Mouse (Mus musculus) liver, adult (tissue): ENCODE data around the gene Syde2.

Experiments
- GATA4 ChIP-seq: IDR thresholded peaks from 2 replicates; pipeline ENCODE4 v1.6.1; 2014; ENCODE audit warnings: mild to moderate bottlenecking, low read length; ENCODE audit not compliant: insufficient replicate concordance

The Syde2 gene

DNA sequence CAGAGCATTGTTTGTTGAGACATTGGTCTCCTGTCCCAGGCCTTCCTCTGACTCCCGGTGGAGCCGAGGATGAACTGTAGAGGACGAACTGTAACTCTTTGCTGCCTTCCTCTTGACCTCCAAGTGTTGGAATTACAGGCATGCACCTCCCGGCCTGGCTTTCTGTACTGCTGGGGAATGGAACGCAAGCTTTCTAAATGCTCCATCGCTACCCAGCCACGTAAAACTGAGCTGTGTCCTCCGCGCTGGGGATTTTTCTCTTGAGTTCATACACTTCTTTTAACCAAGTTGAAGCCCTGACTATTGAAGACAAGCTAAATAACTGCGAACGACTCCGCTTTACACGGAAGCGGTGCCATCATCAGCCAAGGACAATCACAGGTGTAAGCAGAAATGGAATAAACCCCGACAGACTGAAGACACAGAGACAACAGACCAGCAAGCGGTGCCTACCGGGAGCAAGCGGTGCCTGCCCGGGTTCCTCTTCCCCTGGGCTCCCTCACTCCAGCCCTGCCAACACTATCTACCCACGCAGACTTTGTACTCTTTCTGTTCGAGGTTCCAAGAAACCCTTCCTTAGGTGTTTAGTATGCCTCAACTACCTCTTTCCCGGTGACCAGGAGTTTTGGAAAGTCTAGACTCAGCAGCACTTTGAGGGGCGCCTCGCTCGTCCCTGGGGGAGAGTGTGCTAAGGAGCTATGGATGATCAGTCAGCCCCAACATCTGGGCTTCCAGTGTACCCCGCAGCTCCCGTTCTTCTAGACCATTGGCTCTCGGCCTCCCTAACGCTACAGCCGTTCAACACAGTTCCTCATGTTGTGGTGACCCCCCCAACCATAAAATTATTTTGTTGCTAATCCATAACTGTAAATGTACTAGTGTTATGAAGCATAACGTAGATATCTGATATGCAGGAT is 24.3 kb upstream of the Syde2 start:
- no peak for TF ChIP-seq GATA4

- no peak for TF ChIP-seq GATA4
These were observed 23.7 kb upstream of the Syde2 start for GRCm38 (mm10) chr3:145964018-145964387.

DNA sequence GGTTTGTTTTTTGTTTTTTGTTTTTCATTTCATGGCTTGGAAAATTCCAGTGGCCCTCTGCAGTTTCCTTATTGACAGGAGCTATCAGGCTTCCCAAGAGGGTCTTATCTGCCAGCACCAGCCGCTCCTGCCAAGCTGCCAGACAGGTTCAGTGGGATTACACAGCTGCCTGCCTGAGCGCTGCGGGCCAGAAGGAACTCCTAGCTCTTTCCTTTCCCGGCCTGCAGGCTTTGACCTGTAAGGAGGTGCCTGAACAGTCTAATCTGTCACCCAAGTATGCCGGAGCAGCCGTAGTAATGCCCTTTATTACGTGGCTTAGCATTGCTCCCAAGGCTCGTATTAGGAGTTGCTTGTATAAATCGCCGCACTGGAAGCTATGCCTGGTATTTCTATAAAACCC is 23.2 kb upstream of the Syde2 start:
- no peak for TF ChIP-seq GATA4

DNA sequence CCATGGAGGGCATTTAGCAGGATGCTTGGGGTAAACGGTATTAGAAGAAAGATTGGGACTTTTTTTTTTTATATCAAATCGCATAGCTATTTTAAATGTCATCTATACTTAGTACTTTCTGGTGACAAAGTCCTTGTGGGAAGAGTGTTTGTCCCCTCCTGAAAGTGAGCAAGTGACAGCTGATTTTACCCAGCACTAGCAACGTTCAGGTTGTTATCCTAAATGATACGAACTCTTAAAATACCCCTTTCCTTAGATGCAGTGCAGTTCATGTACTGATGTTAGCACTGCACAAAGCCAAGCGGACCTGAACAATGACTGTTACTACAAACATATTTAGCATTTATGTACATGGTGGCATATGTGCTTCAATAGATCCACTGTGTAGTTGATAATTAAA is 20.9 kb upstream of the Syde2 start:
- no peak for TF ChIP-seq GATA4

GRCm38 (mm10) chr3:145969031-145969501 is 18.6 kb upstream of the Syde2 start:
- no peak for TF ChIP-seq GATA4

DNA sequence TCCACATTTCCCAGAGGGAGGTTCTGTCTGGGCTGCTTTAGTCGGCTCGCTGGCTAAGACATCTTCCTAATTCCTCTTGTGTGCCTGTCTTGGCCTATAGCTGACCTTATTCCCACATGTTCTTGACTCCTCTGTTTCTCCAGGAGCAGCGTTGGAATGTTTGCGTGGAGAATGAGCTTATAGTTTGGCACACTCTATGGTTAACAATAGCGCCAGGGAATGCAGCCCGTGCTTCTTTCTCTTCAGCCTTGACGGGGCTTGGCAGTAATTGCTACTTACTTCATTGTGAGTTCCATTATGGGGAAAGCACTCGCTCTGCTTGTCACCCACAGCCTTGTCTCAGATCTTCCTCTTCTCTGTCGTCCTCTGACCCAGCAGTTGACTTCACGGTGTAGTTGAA is 16.2 kb upstream of the Syde2 start:
- no peak for TF ChIP-seq GATA4

DNA sequence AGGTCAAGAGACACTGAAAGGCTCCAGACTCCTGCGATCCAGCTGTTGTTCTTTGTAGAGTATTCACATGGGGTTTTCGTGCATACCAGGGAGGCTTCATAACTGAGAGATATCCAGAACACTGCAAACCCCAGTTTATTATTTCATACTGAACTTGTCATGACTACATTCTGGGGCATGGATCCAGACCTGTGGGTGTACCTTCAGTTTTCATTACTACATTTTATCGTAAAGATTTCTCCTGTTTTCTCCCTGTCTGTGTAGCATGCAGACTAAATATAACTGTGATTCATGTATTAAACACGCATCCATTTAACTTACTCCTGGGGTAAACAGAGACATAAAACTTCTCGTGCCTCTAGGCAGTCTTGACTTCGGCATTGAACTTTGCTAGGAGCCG is 12.7 kb upstream of the Syde2 start:
- TF ChIP-seq GATA4, result no peak

DNA sequence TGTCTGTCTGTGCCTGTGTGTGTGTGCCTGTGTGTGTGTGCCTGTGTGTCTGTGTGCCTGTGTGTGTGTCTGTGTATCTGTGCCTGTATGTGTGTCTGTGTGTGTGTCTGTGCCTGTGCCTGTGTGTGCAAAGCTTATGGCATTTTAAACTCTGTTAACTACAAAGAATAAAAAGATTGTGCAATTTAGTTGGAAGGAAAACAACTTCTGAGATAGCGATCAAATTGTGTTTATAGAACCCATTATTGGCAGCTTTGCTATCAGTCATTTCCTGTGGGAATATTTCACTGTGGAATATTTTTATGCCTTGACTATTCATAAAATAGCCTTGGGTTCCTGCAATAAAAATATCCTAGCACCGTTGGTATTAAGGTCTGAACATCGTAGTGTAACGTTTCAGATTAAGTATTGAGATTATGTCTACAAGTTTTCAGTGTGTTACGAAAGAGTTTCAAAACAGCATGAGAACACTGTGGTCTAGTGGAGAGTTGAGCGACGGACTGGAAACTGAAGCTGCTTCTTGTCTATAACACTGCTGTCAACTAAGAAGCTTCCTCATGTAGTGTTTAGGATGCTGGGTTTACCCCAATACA is 2.2 kb upstream of the Syde2 start:
- peak; percentile 96 for TF ChIP-seq GATA4

GRCm38 (mm10) chr3:145986317-145987001 is 1.2 kb upstream of the Syde2 start:
- no peak for TF ChIP-seq GATA4

DNA sequence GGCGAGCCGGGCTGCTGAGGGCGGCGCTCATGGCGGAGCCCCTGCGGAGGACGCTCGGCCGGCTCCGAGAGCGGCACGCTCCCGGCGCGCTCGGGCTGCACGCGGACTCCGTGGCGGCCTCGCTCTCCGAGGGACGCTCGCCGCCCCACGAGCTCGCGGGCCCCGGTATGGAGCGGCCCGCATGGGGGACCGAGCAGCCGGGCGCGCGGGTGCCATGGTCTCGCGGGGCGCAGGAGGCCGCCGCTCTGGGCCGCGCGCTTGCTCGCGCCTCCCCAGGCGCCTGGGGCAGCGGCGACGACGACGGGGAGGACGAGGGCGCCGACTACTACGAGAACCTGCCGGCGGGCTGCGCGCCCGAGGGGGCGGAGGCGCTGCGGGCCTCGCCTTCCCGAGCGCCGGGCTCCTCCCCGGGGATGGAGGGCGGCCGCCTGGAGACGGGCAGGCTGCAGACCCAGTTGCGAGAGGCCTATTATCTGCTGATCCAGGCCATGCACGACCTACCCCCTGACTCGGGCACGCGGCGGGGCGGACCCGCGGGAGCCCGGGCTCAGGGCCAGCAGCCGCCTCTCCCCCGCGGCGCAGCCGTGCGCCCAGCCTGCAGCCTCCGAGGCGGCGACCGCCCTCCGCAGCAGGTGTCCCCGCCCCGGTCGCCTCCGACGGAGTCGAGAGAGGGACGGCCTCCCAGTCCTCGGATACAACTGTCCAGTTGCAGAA is 457 bp downstream of the Syde2 start:
- TF ChIP-seq GATA4, result no peak; the same call in 1 of the 2 replicates

DNA sequence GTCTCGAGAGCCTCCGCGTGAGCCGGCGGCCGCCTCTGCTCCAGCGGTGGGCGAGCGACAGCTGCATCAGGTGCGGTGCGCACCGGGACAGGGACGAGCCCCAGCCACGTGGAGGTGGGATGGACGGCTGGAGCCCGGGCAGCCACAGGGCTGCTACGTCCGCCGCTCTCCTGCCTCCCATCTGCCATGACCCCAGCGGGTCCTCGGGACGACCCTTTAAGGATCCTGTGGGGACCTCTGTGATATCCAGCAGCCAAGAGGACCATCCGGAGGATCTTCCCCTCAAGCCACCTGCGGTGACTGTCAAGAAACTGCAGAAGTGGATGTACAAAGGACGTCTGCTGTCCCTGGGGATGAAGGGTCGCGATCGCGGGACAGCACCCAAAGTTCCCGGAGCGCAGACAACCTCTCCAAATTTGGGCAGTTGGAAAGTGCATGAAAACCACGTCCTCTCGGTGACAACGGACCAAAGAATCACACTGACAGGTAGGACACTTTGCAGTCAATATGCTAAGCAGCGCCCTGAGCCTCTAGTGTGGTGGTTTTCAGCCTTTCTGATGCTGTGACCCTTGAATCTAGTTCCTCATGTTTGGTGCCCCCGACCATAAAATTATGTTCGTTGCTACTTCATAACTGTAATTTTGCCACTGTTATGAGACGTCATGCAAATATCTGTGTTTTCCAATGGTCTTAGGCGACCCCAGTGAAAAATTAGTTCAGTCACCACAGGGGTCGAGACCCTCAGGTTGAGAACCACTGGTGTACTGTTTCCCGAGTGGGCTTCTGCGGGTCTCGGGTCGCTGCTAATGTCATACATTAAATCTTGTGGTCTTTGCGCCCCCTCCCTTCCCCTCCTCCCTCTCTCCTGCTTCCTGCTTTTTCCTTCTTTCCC is 1.3 kb downstream of the Syde2 start:
- TF ChIP-seq GATA4, result no peak

DNA sequence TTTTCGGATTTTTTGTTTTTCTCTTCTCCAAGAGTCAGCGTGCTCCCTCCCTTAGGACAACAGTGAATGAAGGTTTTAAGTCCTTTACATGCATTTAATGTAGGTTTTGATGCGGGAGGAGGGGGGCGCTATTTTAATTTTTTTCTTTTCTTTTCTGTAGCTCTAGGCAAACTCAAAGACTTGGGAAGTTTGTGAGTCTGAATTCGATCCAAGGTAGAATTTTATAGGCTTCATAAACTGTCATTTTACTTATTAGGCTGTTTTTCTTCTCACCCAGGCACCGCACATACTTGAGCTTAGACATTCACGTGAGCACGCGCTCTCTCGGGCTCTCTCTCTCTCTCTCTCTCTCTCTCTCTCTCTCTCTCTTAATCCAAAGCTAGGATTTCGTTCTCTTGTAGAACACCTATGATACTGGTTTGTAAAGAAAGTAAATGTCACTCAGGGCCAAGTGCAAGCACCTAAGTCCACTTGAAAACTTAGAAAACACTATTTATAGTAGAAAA is 2.0 kb downstream of the Syde2 start:
- no peak for TF ChIP-seq GATA4

DNA sequence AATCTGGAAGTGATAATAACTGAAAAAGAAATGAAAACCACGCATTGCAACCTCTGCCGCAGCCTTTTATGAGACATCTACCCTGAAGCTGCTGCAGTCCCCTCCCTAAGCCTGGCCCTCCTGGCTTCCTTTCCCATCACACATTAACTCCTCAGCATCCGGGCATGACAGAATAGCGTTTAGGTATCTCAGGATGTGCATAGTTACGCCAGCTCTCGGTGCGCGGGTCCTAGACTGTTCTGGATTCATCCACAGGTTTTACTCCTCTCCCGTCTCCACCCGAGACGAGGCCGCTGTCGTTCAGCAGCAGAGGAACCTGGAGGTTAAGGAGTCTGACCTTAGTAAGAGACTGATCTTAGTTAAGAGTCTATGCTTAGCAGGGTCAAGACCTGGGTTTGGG is 3.5 kb downstream of the Syde2 start:
- no peak for TF ChIP-seq GATA4

GRCm38 (mm10) chr3:145991976-145992730 is 4.5 kb downstream of the Syde2 start:
- no peak for TF ChIP-seq GATA4

DNA sequence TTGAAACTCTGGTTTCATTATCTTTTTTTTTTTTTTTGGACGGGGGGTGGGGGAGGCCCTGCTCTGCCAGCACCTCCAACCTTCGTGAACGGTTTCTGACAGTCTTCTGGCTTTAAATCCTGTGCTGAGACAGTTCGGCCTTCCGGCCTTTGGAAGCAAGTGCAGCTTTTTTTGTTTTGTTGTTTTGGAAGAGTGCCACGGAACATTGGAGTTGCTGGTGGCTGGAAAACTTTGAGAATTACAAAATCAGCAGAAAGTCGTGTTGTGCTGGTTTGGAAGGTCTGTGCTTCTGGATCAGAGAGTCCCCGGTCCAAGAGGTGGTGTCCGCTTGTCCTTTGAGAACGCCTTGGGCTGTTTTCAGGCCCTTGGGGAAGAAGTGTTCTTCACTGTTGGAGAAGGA is 5.1 kb downstream of the Syde2 start:
- no peak for TF ChIP-seq GATA4
